Mouse (Mus musculus) NIH3T3 (cell line): Measurements from ENCODE around the gene Synrg.

Source experiments
- DNase-seq: peaks from one replicate; pipeline ENCODE4 v3.0.0-alpha.2; 2012; ENCODE audit warnings: low read depth

The Synrg gene

GRCm38 (mm10) chr11:84040621-84041020 is 76.4 kb downstream of the Synrg start:
- no peak for DNase-seq

- peak; percentile 94 for DNase-seq
Measured at GRCm38 (mm10) chr11:84042808-84043762, 78.9 kb downstream of the Synrg start.

GRCm38 (mm10) chr11:84044988-84045387 is 80.8 kb downstream of the Synrg start:
- no peak for DNase-seq

- no peak for DNase-seq
Measured at GRCm38 (mm10) chr11:84047270-84047669, 83.0 kb downstream of the Synrg start.

- DNase-seq: no peak
Measured at GRCm38 (mm10) chr11:84048411-84048810, 84.2 kb downstream of the Synrg start.

GRCm38 (mm10) chr11:84053055-84053454 is 88.8 kb downstream of the Synrg start:
- DNase-seq: no peak

GRCm38 (mm10) chr11:84053524-84054163 is 89.4 kb downstream of the Synrg start:
- DNase-seq: peak; percentile 37

GRCm38 (mm10) chr11:84057418-84057817 is 93.2 kb downstream of the Synrg start:
- no peak for DNase-seq

GRCm38 (mm10) chr11:84059784-84060183 is 95.6 kb downstream of the Synrg start:
- DNase-seq: no peak

- no peak for DNase-seq
Measured at GRCm38 (mm10) chr11:84060635-84061034, 96.4 kb downstream of the Synrg start.

GRCm38 (mm10) chr11:84061881-84062280 is 97.7 kb downstream of the Synrg start:
- peak; percentile 58 for DNase-seq

- DNase-seq: peak; percentile 74
Measured at GRCm38 (mm10) chr11:84062805-84063204, 98.6 kb downstream of the Synrg start.

- no peak for DNase-seq
Measured at GRCm38 (mm10) chr11:84063631-84064209, 99.5 kb downstream of the Synrg start.

GRCm38 (mm10) chr11:84066071-84066481 is 101.8 kb downstream of the Synrg start:
- DNase-seq: peak; percentile 68

- peak; percentile 90 for DNase-seq
Measured at GRCm38 (mm10) chr11:84066927-84067645, 102.9 kb downstream of the Synrg start.

- DNase-seq: peak; percentile 55
Measured at GRCm38 (mm10) chr11:84067720-84068190, 103.5 kb downstream of the Synrg start.

GRCm38 (mm10) chr11:84068191-84069033 is 104.2 kb downstream of the Synrg start:
- DNase-seq: peak; percentile 82

- DNase-seq: peak; percentile 81
Measured at GRCm38 (mm10) chr11:84069034-84069370, 104.8 kb downstream of the Synrg start, which contains the start of gene Dusp14. Gene Dusp14 (minus strand): TSS chr11:84069261.

- DNase-seq: peak; percentile 86
Measured at GRCm38 (mm10) chr11:84072904-84073651, 108.8 kb downstream of the Synrg start.
